Mouse (Mus musculus): Measurements from ENCODE around the gene Srgap2. TPM values are rescaled to one million over a fixed set of nuclear protein-coding genes. Genes with fewer than 3 reads are reported as not detected.
"Not testable (repeated sequence)": the region's sequence is repeated elsewhere in the genome, so short reads cannot be mapped to it uniquely, and the experiment has no call there.

The Srgap2 gene
- total RNA-seq, 2 experiments from 2014 or later, result 16.5 to 61.0 TPM

GRCm38 (mm10) chr1:131349993-131350510 is 177.1 kb downstream of the Srgap2 start:
- ATAC-seq (replicated peaks; ENCODE audit: poor library complexity, severe bottlenecking), result no peak

- no peak for ATAC-seq (replicated peaks; ENCODE audit: poor library complexity, severe bottlenecking)
These were observed 179.4 kb downstream of the Srgap2 start for GRCm38 (mm10) chr1:131347708-131348107.

GRCm38 (mm10) chr1:131346916-131347555 is 180.1 kb downstream of the Srgap2 start:
- no peak for ATAC-seq (replicated peaks; ENCODE audit: poor library complexity, severe bottlenecking)

GRCm38 (mm10) chr1:131345422-131346419 is 181.4 kb downstream of the Srgap2 start:
- ATAC-seq (replicated peaks; ENCODE audit: poor library complexity, severe bottlenecking), result no peak; the same call in 1 of the 2 replicates

- ATAC-seq (replicated peaks; ENCODE audit: poor library complexity, severe bottlenecking), result no peak
These were observed 182.5 kb downstream of the Srgap2 start for GRCm38 (mm10) chr1:131344691-131345090.

- ATAC-seq (replicated peaks; ENCODE audit: poor library complexity, severe bottlenecking), result no peak
These were observed 191.1 kb downstream of the Srgap2 start for GRCm38 (mm10) chr1:131336017-131336416.

- ATAC-seq (replicated peaks; ENCODE audit: poor library complexity, severe bottlenecking), result no peak
These were observed 191.5 kb downstream of the Srgap2 start for GRCm38 (mm10) chr1:131335604-131336003.

- ATAC-seq (replicated peaks; ENCODE audit: poor library complexity, severe bottlenecking), result no peak
These were observed 196.0 kb downstream of the Srgap2 start for GRCm38 (mm10) chr1:131331180-131331579.

- ATAC-seq (replicated peaks; ENCODE audit: poor library complexity, severe bottlenecking), result not testable (repeated sequence)
These were observed 198.1 kb downstream of the Srgap2 start for GRCm38 (mm10) chr1:131329093-131329492.

GRCm38 (mm10) chr1:131327167-131327566 is 200.0 kb downstream of the Srgap2 start:
- no peak for ATAC-seq (replicated peaks; ENCODE audit: poor library complexity, severe bottlenecking)

- ATAC-seq (replicated peaks; ENCODE audit: poor library complexity, severe bottlenecking), result no peak
These were observed 202.2 kb downstream of the Srgap2 start for GRCm38 (mm10) chr1:131324816-131325463.

- ATAC-seq (replicated peaks; ENCODE audit: poor library complexity, severe bottlenecking), result no peak
These were observed 207.4 kb downstream of the Srgap2 start for GRCm38 (mm10) chr1:131319598-131320330.

- ATAC-seq (replicated peaks; ENCODE audit: poor library complexity, severe bottlenecking), result no peak
These were observed 208.8 kb downstream of the Srgap2 start for GRCm38 (mm10) chr1:131318397-131318796.

- no peak for ATAC-seq (replicated peaks; ENCODE audit: poor library complexity, severe bottlenecking)
These were observed 209.5 kb downstream of the Srgap2 start for GRCm38 (mm10) chr1:131317625-131318024.

GRCm38 (mm10) chr1:131311284-131311683 is 215.9 kb downstream of the Srgap2 start:
- ATAC-seq (replicated peaks; ENCODE audit: poor library complexity, severe bottlenecking), result no peak

GRCm38 (mm10) chr1:131310237-131310818 is 216.8 kb downstream of the Srgap2 start:
- no peak for ATAC-seq (replicated peaks; ENCODE audit: poor library complexity, severe bottlenecking)

GRCm38 (mm10) chr1:131300750-131301149 is 226.4 kb downstream of the Srgap2 start:
- ATAC-seq (replicated peaks; ENCODE audit: poor library complexity, severe bottlenecking), result no peak

GRCm38 (mm10) chr1:131299788-131300187 is 227.4 kb downstream of the Srgap2 start:
- no peak for ATAC-seq (replicated peaks; ENCODE audit: poor library complexity, severe bottlenecking)

GRCm38 (mm10) chr1:131299240-131299639 is 227.9 kb downstream of the Srgap2 start:
- ATAC-seq (replicated peaks; ENCODE audit: poor library complexity, severe bottlenecking), result no peak
